Mouse (Mus musculus): ENCODE measurements around the gene Gm13212. TPM values are rescaled to one million over a fixed set of nuclear protein-coding genes. Genes with fewer than 3 reads are reported as not detected.
A peak's percentile ranks its signal among the peaks of the same experiment; 100 is the strongest.
"Not testable (repeated sequence)": the region's sequence is repeated elsewhere in the genome, so short reads cannot be mapped to it uniquely, and the experiment has no call there.

Gm13212 gene
- polyA plus RNA-seq, 1 experiment from 2014 or later, result 0.38 TPM

GRCm38 (mm10) chr4:145594183-145594582, 9.2 kb downstream of the Gm13212 start:
- WGBS, result 63% methylated on average over 1 of the region's 1 CpGs
- not testable (repeated sequence) for H3K4me2 ChIP-seq; H3K4me1 ChIP-seq; H3K9me3 ChIP-seq; H3K36me3 ChIP-seq (replicated peaks); H3K27me3 ChIP-seq; H3K4me3 ChIP-seq (replicated peaks); H3K9ac ChIP-seq; H3K27ac ChIP-seq; ATAC-seq (ENCODE audit: low FRiP score)

- ATAC-seq (ENCODE audit: low FRiP score), result 0 out of 2 replicates have a peak, but pooled peaks have one; percentile 44
- not testable (repeated sequence) for H3K36me3 ChIP-seq (replicated peaks); H3K4me1 ChIP-seq; H3K9ac ChIP-seq; H3K27me3 ChIP-seq; H3K27ac ChIP-seq; H3K9me3 ChIP-seq; H3K4me2 ChIP-seq; H3K4me3 ChIP-seq (replicated peaks)
- WGBS, result 77% methylated on average over 4 of the region's 4 CpGs
Observed at GRCm38 (mm10) chr4:145594798-145595197, 9.8 kb downstream of the Gm13212 start.

GRCm38 (mm10) chr4:145640416-145641185, 55.6 kb downstream of the Gm13212 start:
- H3K9me3 ChIP-seq; H3K4me1 ChIP-seq; H3K27me3 ChIP-seq; H3K36me3 ChIP-seq (replicated peaks); H3K9ac ChIP-seq; H3K4me2 ChIP-seq; ATAC-seq (ENCODE audit: low FRiP score); H3K4me3 ChIP-seq (replicated peaks); H3K27ac ChIP-seq: not testable (repeated sequence)
- WGBS, result 31% methylated on average over 65 of the region's 83 CpGs

GRCm38 (mm10) chr4:145670385-145670784, 85.4 kb downstream of the Gm13212 start, which contains the start of gene Zfp980:
Gene Zfp980, plus strand, starts transcription at chr4:145670685.
- not testable (repeated sequence) for H3K4me3 ChIP-seq (replicated peaks); H3K27me3 ChIP-seq; ATAC-seq (ENCODE audit: low FRiP score); H3K36me3 ChIP-seq (replicated peaks); H3K9me3 ChIP-seq; H3K4me1 ChIP-seq; H3K4me2 ChIP-seq; H3K27ac ChIP-seq; H3K9ac ChIP-seq
- WGBS, result 71% methylated on average over 3 of the region's 3 CpGs

GRCm38 (mm10) chr4:145674286-145674780, 89.4 kb downstream of the Gm13212 start:
- H3K9ac ChIP-seq; H3K27ac ChIP-seq; H3K4me1 ChIP-seq; H3K27me3 ChIP-seq; H3K9me3 ChIP-seq; H3K4me2 ChIP-seq; ATAC-seq (ENCODE audit: low FRiP score); H3K36me3 ChIP-seq (replicated peaks); H3K4me3 ChIP-seq (replicated peaks): not testable (repeated sequence)
- WGBS, result 71% methylated on average over 2 of the region's 2 CpGs

Other genes starting within 250 kb of the Gm13212 start
- not detected in 2 replicates for gene Zfp990, start 74.4 kb upstream of the Gm13212 start, polyA plus RNA-seq (2016; fragmentation: Nextera tagmentation; extraction: Ambion mirVana)
- not detected in 2 replicates for gene Zfp980, start 85.5 kb downstream of the Gm13212 start, polyA plus RNA-seq (2016; fragmentation: Nextera tagmentation; extraction: Ambion mirVana)